Mouse (Mus musculus) lung, adult 2 months (tissue): ENCODE measurements at regions not wholly inside any gene's neighbourhood (a gene's known extent, or its start where the extent isn't known, plus 50 kb on each side); places are given as distances from the start of the nearest gene placed in this dataset.

ENCODE experiments used
- CTCF ChIP-seq: fragments of 200-500 bp; IDR thresholded peaks from 2 replicates; pipeline ENCODE4 v1.5.1; 2011; ENCODE audit warnings: mild to moderate bottlenecking, low read length, control low read depth; ENCODE audit not compliant: insufficient read depth
- POLR2A ChIP-seq: fragments of 200-500 bp; IDR thresholded peaks from 2 replicates; pipeline ENCODE4 v1.6.1; 2011; ENCODE audit warnings: low read depth, mild to moderate bottlenecking, control low read depth, low read length, borderline replicate concordance; ENCODE audit errors: extremely low read depth

GRCm38 (mm10) chr2:78596251-78596650, 271.7 kb upstream of the Ube2e3 start:
- TF ChIP-seq CTCF (no peak), POLR2A (no peak)
